Mouse (Mus musculus): ENCODE results near the gene Atp6v1b1. TPM values are rescaled to one million over a fixed set of nuclear protein-coding genes. Genes with fewer than 3 reads are reported as not detected.
A peak's percentile ranks its signal among the peaks of the same experiment; 100 is the strongest.
"Not testable (repeated sequence)": the region's sequence is repeated elsewhere in the genome, so short reads cannot be mapped to it uniquely, and the experiment has no call there.

The Atp6v1b1 gene
- polyA plus RNA-seq, 1 experiment from 2014 or later = 14.2 TPM

DNA sequence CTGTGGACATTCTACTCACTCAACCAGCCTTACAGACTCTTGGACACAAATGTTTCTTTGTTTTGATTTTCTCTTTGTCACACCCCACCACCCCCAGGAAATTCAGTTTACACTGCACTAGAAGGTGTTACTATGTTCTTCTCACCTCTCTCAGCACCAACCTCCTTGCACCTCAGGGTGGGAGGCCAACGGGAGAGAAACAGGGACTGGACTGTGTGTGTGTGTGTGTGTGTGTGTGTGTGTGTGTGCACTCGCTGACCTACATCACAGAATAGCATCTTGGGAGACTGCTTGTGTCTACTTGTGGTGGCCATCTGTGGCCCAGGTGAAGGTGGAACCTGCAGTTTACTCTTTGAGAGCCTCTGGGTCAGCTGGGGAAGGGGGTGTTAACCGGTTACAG is 43.6 kb downstream of the Atp6v1b1 start:
- no peaks in the 10 kb centered on the region for H3K36me3 ChIP-seq (ENCODE audit: insufficient read depth, low read length)
- no peak overlapping the region for H3K27ac ChIP-seq
- no peak for DNase-seq (ENCODE audit: low spot score)
- H3K4me3 ChIP-seq (replicated peaks; ENCODE audit: low read depth, low read length) = no peak overlapping the region
- 69% methylated on average over 3 of the region's 3 CpGs for WGBS
- no peak overlapping the region for H3K4me2 ChIP-seq (ENCODE audit: low read length)
- no peak overlapping the region for H3K9ac ChIP-seq (ENCODE audit: low read depth, low read length)
- no peak for TF ChIP-seq CTCF (IDR thresholded peaks at IDR 0.05; ENCODE audit: low read depth)
- no peaks in the 10 kb centered on the region for H3K4me1 ChIP-seq (replicated peaks; ENCODE audit: insufficient read depth, low read length)
- ATAC-seq (replicated peaks; ENCODE audit: low FRiP score, low read depth) = no peak
- no peaks in the 10 kb centered on the region for H3K9me3 ChIP-seq (replicated peaks; ENCODE audit: low read length)
- no peaks in the 10 kb centered on the region for H3K27me3 ChIP-seq (ENCODE audit: insufficient read depth, low read length)

DNA sequence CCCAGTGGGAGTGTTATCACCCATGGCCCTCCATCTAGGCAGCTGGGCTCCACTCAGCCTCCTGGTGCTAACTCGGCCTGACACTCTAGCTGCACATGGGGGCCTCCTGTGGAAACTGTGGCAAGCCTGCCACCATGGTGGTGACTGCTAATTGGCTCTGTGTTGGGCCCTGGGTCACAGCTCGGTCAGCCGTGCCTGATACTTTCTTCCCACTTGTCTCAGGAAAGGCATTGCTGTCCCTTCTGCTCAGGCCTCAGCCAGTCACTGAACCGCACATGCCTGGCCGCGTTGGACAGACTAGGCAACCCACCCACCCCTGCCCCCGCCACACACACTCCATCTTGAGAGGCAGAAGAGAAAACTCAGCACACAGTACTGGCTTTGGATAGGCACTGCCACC is 45.8 kb downstream of the Atp6v1b1 start:
- 39% methylated on average over 7 of the region's 7 CpGs for WGBS
- TF ChIP-seq CTCF (IDR thresholded peaks at IDR 0.05; ENCODE audit: low read depth) = no peak
- no peak overlapping the region for H3K27ac ChIP-seq
- H3K4me1 ChIP-seq (replicated peaks; ENCODE audit: insufficient read depth, low read length) = no peaks in the 10 kb centered on the region
- ATAC-seq (replicated peaks; ENCODE audit: low FRiP score, low read depth) = peak; percentile 61
- no peaks in the 10 kb centered on the region for H3K36me3 ChIP-seq (ENCODE audit: insufficient read depth, low read length)
- no peak overlapping the region for H3K4me2 ChIP-seq (ENCODE audit: low read length)
- no peaks in the 10 kb centered on the region for H3K9me3 ChIP-seq (replicated peaks; ENCODE audit: low read length)
- H3K9ac ChIP-seq (ENCODE audit: low read depth, low read length) = no peak overlapping the region
- no peak overlapping the region for H3K4me3 ChIP-seq (replicated peaks; ENCODE audit: low read depth, low read length)
- DNase-seq (ENCODE audit: low spot score) = peak; percentile 22
- H3K27me3 ChIP-seq (ENCODE audit: insufficient read depth, low read length) = no peaks in the 10 kb centered on the region

DNA sequence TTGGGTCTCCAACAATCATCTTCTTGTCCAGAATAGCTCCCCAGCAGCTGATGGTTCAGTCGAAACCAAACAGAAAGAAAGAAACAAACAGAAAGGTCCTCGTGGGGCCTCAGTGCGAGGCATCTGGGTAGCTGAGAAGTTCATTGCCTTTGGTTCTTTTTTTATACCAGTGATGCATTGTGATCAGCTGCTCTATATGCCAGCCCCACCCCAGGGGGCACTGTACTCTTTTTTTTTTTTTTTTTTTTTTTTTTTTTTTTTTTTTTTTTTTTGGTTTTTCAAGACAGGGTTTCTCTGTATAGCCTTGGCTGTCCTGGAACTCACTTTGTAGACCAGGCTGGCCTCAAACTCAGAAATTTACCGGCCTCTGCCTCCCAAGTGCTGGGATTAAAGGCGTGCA is 47.7 kb downstream of the Atp6v1b1 start:
- H3K9me3 ChIP-seq (replicated peaks; ENCODE audit: low read length); H3K27me3 ChIP-seq (ENCODE audit: insufficient read depth, low read length); H3K4me2 ChIP-seq (ENCODE audit: low read length); H3K9ac ChIP-seq (ENCODE audit: low read depth, low read length); H3K4me3 ChIP-seq (replicated peaks; ENCODE audit: low read depth, low read length); ATAC-seq (replicated peaks; ENCODE audit: low FRiP score, low read depth); H3K36me3 ChIP-seq (ENCODE audit: insufficient read depth, low read length); DNase-seq (ENCODE audit: low spot score); H3K4me1 ChIP-seq (replicated peaks; ENCODE audit: insufficient read depth, low read length); H3K27ac ChIP-seq: not testable (repeated sequence)
- 87% methylated on average over 5 of the region's 5 CpGs for WGBS

DNA sequence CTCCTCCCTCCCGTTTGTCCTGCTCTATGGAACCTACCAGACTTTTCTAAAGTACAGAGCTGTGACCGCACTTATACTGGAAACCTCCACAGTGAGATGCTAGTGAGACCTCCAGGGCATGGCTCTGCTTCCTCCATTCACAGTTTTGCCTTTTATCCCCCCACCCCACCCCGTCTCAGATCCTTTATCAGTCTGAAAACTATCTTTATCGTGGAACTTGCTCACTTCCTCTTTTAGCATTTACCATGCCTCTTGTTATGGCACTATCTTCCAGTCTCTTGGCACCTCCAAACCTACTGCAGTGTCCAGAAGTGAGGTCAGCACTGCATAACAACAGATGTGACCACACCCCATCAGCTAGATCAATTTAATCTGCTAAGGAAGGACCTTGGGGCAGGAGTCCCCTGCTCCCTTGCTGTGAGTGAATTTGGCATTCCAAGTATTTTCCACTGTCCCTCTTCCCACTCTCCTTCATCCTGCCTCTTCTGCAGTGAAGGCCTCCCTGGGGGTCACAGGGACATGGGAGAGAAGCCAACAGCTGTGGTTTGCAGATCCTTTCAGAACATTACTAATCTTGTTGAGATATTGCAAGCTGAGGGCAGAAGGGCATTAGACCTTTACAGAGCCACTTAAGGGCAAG is 48.6 kb downstream of the Atp6v1b1 start:
- DNase-seq (ENCODE audit: low spot score) = no peak

DNA sequence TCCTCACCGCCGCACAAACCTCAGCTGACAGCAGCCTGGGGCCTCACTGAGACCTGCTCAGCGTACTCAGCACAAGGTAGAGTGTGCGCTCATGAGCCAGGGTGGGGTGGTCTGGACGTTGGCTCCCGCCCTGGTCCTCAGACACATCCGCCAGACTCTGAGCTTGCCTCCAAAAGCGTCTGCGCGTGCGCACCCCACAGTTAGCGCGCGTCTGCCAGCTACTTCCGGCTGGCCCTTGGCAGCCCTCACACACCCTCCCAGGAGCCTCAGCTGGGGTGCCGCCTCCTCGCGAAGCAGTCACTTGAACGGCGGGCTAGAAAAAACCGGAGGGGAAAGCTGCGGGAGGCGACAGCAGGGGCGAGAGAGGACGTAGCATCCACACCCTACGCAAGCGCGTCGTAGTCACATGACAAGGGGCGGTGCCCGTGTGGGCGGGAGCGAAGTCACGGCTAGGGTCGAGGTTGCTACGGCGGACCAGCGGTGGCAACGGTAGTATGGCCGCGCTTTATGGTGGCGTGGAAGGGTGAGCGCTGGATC is 52.0 kb downstream of the Atp6v1b1 start, which contains the start of gene Nagk:
Nagk (plus strand) TSS at position 223 of the 537 bp plus-strand sequence.
- under 1% methylated on average over 43 of the region's 43 CpGs for WGBS
- DNase-seq (ENCODE audit: low spot score) = peak; percentile 97
- ATAC-seq (replicated peaks; ENCODE audit: low FRiP score, low read depth) = peak; percentile 97

More for the DNA sequence above, 48.6 kb downstream of the Atp6v1b1 start:
- 67% methylated on average over 4 of the region's 4 CpGs for WGBS
- Histone ChIP-seq H3K27ac (no peak overlapping the region), H3K27me3 (ENCODE audit: insufficient read depth, low read length) (no peaks in the 10 kb centered on the region), H3K9ac (ENCODE audit: low read depth, low read length) (no peak overlapping the region), H3K4me1 (replicated peaks; ENCODE audit: insufficient read depth, low read length) (peaks cover 6% of the 10 kb centered on the region; the same call in 1 of the 2 replicates), H3K4me3 (replicated peaks; ENCODE audit: low read depth, low read length) (no peak overlapping the region), H3K9me3 (replicated peaks; ENCODE audit: low read length) (no peaks in the 10 kb centered on the region), H3K4me2 (ENCODE audit: low read length) (no peak overlapping the region), H3K36me3 (ENCODE audit: insufficient read depth, low read length) (no peaks in the 10 kb centered on the region)
- ATAC-seq (replicated peaks; ENCODE audit: low FRiP score, low read depth) = no peak
- TF ChIP-seq CTCF (IDR thresholded peaks at IDR 0.05; ENCODE audit: low read depth) = no peak

DNA sequence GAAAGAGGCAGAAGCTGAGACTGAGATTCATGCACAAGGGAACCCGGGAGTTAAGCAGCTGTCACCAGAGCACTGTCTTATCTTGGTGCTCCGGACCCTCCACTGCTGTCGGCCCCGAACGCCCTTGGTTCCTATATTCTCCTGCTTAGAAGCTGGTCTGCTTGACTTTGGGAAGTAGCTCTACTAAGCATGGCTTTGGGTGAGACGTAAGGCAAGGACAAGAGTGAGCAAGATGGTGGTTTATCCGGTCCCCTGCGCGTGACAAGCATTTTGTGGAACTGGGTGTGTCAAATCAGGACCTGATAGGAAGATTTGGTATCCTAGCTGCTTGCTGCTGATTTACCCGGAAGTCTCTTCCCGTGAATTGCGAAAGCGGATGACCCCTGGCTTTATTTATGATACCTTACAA is 52.7 kb downstream of the Atp6v1b1 start:
- H3K9me3 ChIP-seq (replicated peaks; ENCODE audit: low read length) = no peaks in the 10 kb centered on the region
- peaks cover 8% of the 10 kb centered on the region; the same call in 1 of the 2 replicates for H3K4me1 ChIP-seq (replicated peaks; ENCODE audit: insufficient read depth, low read length)
- peak overlapping the region; percentile 78 for H3K4me3 ChIP-seq (replicated peaks; ENCODE audit: low read depth, low read length)
- WGBS = 5% methylated on average over 13 of the region's 13 CpGs
- ATAC-seq (replicated peaks; ENCODE audit: low FRiP score, low read depth) (peak; percentile 14; the same call in 1 of the 2 replicates), DNase-seq (ENCODE audit: low spot score) (peak; percentile 44)
- peak overlapping the region; percentile 94 for H3K4me2 ChIP-seq (ENCODE audit: low read length)
- H3K9ac ChIP-seq (ENCODE audit: low read depth, low read length) = peak overlapping the region; percentile 82
- peaks cover 12% of the 10 kb centered on the region for H3K36me3 ChIP-seq (ENCODE audit: insufficient read depth, low read length)
- H3K27me3 ChIP-seq (ENCODE audit: insufficient read depth, low read length) = no peaks in the 10 kb centered on the region
- TF ChIP-seq CTCF (IDR thresholded peaks at IDR 0.05; ENCODE audit: low read depth) = no peak
- peak overlapping the region; percentile 92 for H3K27ac ChIP-seq

More for the DNA sequence above, 52.0 kb downstream of the Atp6v1b1 start, which contains the start of gene Nagk:
- TF ChIP-seq CTCF (IDR thresholded peaks at IDR 0.05; ENCODE audit: low read depth) = no peak; the same call in 1 of the 2 replicates
- Histone ChIP-seq H3K36me3 (ENCODE audit: insufficient read depth, low read length) (0 out of 2 replicates have a peak, but pooled peaks cover 7% of the 10 kb centered on the region), H3K27ac (peak within 1 kb of the TSS; percentile 92), H3K9ac (ENCODE audit: low read depth, low read length) (peak within 1 kb of the TSS; percentile 82), H3K27me3 (ENCODE audit: insufficient read depth, low read length) (no peaks in the 10 kb centered on the region), H3K4me1 (replicated peaks; ENCODE audit: insufficient read depth, low read length) (peaks cover 8% of the 10 kb centered on the region; the same call in 1 of the 2 replicates), H3K4me2 (ENCODE audit: low read length) (peak within 1 kb of the TSS; percentile 94), H3K9me3 (replicated peaks; ENCODE audit: low read length) (no peaks in the 10 kb centered on the region), H3K4me3 (replicated peaks; ENCODE audit: low read depth, low read length) (peak within 1 kb of the TSS; percentile 78)
